Mouse (Mus musculus) NIH3T3 (cell line): Measurements from ENCODE around the gene Sgms1.
A peak's percentile ranks its signal among the peaks of the same experiment; 100 is the strongest.

ENCODE experiments used
- DNase-seq: peaks from one replicate; pipeline ENCODE4 v3.0.0-alpha.2; 2012; ENCODE audit warnings: low read depth

Sgms1 gene

DNA sequence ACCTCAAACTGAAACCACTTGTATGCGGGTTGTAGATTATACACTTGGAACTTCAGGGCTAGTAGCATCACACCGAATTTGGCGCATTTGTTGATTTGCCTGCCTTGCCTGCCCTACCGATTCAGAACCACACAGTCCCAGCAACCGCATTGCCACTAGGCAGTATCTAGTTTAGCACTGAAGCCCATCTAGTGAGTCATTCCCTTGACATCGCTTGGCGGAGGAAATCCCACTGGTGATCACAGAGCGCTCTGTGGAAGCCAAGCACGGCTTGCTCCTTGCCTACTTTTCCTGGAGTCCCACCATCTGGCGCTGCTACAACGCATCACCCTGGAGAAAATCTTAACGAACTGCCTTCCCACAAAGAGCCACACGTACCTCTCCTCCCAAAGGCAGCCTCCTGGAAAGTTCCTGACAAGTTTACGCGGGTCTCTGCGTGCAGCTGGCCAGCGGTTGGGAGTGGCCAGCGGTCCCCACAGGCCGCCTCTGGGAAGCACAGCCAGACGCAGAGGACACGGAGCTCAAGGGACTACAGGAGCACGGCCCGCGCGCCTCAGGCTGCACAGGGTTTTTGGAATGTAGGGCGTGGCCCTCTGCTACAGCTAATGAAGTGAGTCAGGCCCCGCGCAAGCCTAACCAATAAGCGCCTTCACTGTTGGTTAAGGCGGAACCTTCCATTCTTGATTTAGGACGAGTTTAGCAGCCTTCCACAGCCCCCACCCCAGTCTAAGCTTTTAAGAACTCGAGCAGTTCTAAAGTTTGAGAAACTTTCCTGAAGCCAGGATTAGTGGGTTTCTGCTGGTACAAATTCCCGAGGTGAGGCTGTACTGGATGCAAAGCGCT, 178.8 kb downstream of the Sgms1 start:
- peak; percentile 95 for DNase-seq

DNA sequence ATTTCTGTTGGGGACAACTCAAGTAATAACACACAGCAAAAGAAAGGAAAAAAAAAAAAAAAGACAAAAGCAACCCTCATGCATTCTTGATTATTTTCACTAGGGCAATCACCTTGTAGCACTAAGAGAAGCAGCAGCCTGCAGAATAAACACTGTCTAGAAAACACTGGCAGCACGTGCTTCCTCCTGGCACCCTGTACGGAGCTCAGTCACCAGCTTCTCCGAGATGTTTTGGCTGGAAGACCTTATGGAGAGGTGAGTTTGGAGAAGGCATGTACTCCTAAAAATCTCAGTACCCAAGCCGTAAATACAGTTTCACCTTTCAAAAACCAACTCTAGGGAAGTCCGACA, 179.4 kb downstream of the Sgms1 start:
- peak; percentile 60 for DNase-seq

- peak; percentile 22 for DNase-seq
These were observed 187.1 kb downstream of the Sgms1 start for GRCm38 (mm10) chr19:32202131-32203114.

- peak; percentile 41 for DNase-seq
These were observed 189.5 kb downstream of the Sgms1 start for GRCm38 (mm10) chr19:32199861-32200574.

GRCm38 (mm10) chr19:32199133-32199532, 190.4 kb downstream of the Sgms1 start:
- no peak for DNase-seq

DNA sequence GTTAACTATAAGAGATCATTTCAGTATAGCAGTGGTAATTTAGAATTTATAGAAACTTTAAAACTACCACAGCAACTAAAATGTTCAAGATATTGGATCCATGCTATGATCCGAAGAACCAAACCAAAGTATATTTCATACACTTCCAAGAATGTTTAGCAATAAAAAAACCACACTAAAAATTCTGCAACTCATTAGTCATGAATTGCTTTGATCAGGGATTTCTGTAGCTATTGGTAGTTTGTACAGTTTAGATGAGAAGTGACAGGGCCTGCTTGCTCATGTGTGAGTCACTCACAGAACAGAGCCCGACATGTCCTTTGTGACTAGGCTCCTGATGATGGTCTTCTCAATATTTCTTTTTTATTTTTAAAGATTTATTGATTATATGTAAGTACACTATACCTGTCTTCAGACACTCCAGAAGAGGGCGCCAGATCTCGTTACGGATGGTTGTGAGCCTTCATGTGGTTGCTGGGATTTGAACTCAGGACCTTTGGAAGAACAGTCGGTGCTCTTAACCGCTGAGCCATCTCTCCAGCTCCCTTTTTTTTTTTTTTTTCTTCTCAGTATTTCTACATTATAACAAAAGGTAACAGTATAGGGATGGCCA, 190.9 kb downstream of the Sgms1 start:
- DNase-seq: peak; percentile 43

DNA sequence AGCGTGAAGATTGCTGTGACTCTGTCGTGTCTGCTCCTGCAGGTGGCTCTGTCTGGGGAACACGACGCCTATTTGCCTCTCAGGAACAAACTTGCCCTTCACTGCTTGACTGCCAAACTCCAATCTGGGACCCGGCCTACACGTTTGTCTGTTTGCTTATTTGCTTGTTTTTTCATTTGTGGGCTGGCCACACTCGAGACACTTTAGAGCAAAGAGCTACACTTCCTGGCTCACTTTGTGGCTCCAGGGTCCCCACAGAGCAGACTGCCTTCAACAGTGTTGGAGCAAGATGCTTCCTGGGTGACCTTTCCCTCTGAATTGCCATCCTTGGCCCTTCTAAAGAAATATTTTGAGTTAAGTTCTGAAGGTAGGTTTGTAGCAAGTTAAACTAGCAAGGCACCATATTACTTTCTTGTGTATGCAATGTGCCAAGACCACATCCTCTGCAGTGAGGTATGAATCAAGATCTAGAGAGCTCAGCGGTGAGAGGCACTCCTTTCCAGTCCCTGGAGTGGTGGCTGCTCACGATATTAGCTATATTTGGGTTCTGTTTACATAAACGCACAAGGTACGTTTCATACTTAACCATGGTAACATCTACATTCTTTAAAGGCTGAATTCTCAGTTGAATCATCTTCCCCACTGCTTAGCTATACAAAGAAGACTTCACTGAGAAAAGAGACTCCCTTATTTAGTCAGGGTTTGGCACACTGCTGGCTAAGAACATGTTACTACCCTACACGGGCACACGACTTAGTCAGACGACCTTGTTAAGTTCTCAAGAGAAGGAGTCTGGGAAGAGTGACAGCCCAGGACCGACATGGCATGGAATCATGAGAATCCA, 192.3 kb downstream of the Sgms1 start:
- peak; percentile 76 for DNase-seq

GRCm38 (mm10) chr19:32196222-32196621, 193.3 kb downstream of the Sgms1 start:
- no peak for DNase-seq

GRCm38 (mm10) chr19:32194863-32195262, 194.7 kb downstream of the Sgms1 start:
- DNase-seq: no peak

GRCm38 (mm10) chr19:32194074-32194473, 195.4 kb downstream of the Sgms1 start:
- DNase-seq: no peak

- DNase-seq: no peak
These were observed 197.9 kb downstream of the Sgms1 start for GRCm38 (mm10) chr19:32191596-32191995.

GRCm38 (mm10) chr19:32189961-32190360, 199.6 kb downstream of the Sgms1 start:
- no peak for DNase-seq

GRCm38 (mm10) chr19:32189036-32189436, 200.5 kb downstream of the Sgms1 start:
- no peak for DNase-seq

GRCm38 (mm10) chr19:32186594-32187092, 202.9 kb downstream of the Sgms1 start:
- DNase-seq: no peak

- no peak for DNase-seq
These were observed 206.5 kb downstream of the Sgms1 start for GRCm38 (mm10) chr19:32183005-32183404.

DNA sequence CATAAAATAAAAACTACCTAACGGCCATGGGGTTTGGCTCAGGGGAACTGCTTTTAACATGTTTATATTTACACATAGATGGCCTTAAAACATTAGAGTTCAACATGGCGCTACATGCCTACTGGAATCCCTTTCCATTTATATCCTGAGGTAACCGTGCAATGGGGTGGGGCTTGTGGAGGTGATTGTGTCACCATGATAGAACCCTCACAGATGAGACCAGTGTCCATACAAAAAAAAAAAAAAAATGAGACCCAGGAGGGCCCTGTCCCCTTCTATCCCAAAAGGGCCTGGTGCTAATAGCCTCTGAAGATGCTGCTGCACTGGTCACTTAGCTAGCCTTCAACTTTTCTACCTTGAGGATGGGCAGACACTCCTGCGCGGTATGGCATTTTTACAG, 207.0 kb downstream of the Sgms1 start:
- DNase-seq: no peak

DNA sequence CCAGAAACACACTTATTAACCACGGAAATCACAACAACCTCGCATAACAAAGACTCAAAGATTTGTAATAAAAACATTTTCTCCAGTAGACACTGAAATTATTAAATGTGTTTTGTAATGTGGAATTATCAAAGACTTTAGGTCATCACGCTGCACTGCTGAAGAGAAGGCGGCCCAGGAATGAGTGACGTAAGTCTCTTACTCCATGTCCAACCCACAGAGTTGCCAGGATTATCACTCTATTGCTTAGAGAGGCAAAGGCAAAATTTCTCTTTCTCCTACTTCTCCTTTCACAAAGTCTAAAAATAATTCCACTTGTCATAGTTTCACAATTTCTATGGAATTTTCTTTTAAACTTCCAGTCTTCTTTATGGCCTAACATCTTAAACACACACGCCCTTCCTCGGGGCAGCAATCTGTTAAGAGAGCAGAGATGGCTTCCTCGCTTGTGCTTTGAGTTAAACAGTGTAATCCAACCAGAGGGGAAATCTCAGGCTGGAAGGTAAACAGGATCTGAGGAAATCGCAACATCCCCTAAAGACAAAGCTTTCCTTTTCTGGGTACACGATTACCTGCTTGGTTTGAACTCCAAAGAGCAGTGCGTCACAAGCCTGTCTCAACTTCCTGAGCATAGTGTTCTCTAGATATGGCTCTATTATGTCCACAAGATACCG, 207.7 kb downstream of the Sgms1 start:
- DNase-seq: no peak

DNA sequence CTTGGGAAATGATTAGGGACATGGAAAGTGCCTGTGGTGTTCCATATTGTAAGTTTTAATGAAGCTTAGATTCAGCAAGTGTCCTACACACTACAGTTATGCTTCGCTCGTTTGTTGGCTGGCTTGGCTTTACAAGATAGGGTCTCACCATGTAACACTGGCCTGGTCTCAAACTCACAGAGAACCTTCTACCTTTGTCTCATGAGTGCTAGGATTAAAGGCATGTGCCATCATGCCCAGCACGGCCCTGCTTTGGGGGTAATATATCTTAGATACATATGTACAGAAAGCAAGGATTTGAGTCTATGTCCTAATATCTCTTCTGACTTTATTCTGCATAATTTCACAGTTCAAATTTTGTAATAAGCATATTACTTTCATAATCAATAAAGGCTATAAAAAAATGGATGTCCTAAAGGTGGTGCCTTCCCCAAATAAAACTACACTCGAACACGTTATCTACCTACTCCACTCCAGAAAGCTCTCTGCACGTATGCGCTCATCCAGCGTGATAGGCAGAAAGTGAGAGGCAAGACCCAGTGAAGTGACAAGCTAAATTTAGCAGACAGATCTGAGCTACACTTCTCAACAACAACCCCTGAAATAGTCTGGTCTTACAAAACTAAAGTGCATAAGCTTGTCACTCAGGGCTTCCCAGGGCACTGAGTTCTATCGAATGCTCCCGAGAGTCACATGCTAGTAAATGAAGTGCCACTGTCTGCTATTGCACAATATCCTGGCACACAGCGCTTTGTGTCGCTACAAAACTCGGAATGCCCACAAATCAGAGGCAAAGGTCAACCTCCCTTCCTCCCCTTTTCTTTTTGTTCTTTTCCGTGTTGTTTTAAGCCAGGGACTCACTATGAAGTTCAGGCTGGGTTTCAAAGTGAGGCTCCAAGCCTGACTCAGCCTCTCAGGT, 208.5 kb downstream of the Sgms1 start:
- DNase-seq: peak; percentile 27

GRCm38 (mm10) chr19:32179978-32180413, 209.5 kb downstream of the Sgms1 start:
- DNase-seq: no peak
